Mouse (Mus musculus): ENCODE data around the gene Myo1e.

DNA sequence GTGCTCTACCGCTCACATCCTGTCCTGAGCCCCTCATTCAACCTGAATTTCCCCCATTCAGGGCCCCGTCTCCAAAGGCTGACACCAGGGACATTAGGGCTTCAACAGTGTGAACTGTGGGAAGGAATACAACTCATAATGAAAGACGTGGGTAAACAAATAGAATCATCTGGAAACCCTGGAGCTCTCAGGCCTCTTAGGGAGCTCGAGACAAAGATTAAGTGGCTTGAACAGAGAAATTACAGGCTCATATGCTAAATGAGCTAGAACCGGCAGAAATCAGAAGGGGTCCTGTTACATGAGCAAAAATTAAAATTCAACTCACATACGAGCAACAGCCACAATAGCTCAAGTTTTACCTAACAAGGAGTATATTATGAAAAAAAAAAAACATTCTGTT is 32.3 kb upstream of the Myo1e start:
- TF ChIP-seq CTCF (IDR thresholded peaks at IDR 0.05; ENCODE audit: insufficient read depth, low read depth, low read length) (no peak), POLR2A (IDR thresholded peaks at IDR 0.05; ENCODE audit: insufficient read depth, low read depth, low read length) (no peak)
